Mouse (Mus musculus): ENCODE measurements around the gene Gm17334.

- TF ChIP-seq MAX (IDR thresholded peaks at IDR 0.05) (no peak), CTCF (IDR thresholded peaks at IDR 0.05; ENCODE audit: control insufficient read depth, insufficient read depth, insufficient read length) (no peak), USF1 (IDR thresholded peaks at IDR 0.05; ENCODE audit: low read depth) (no peak), FOSL1 (IDR thresholded peaks at IDR 0.05; ENCODE audit: insufficient read depth, low read length, poor library complexity, severe bottlenecking) (no peak), MYOG (IDR thresholded peaks at IDR 0.05; ENCODE audit: control insufficient read depth, extremely low read depth, insufficient read length) (no peak), CEBPB (IDR thresholded peaks at IDR 0.05; ENCODE audit: low read depth) (no peak)
Observed at GRCm38 (mm10) chr11:53732244-53732643, 40.7 kb downstream of the Gm17334 start.

All from C2C12 (cell line).